Mouse (Mus musculus) neutrophil, adult 83 days (primary cell): ENCODE measurements around the gene Sik3. TPM values are rescaled to one million over a fixed set of nuclear protein-coding genes. Genes with fewer than 3 reads are reported as not detected.

Source experiments
- total RNA-seq, 2 experiments: library from RNA; stranded (reverse); gene quantifications; one replicate each; pipeline ENCODE4 v1.2.4; 2023

The Sik3 gene
- total RNA-seq: 10 to 100 TPM; 50.4 to 52.8 TPM

GRCm38 (mm10) chr9:46012091-46013008 is at the start of gene Sik3, which contains the start of gene Pafah1b2:
Gene Sik3 (plus strand): TSS chr9:46012820.
Gene Pafah1b2 (minus strand): TSS chr9:46012690.

GRCm38 (mm10) chr9:46228491-46228890 is 215.9 kb downstream of the Sik3 start, which contains the start of gene Apoa1:
Gene Apoa1 (plus strand): TSS chr9:46228580.

GRCm38 (mm10) chr9:46235596-46235648 is 222.8 kb downstream of the Sik3 start, which contains the start of gene Apoc3:
Gene Apoc3 (minus strand): TSS chr9:46235636.

GRCm38 (mm10) chr9:46240526-46241153 is 228.0 kb downstream of the Sik3 start, which contains the start of gene Apoa4:
Gene Apoa4 (plus strand): TSS chr9:46240696.

GRCm38 (mm10) chr9:46268343-46268873 is 255.8 kb downstream of the Sik3 start, which contains the start of gene Apoa5:
Gene Apoa5 (plus strand): TSS chr9:46268633.

GRCm38 (mm10) chr9:46272677-46273454 is 260.2 kb downstream of the Sik3 start, which contains the start of gene Zpr1:
Gene Zpr1 (plus strand): TSS chr9:46273064.

Other genes starting within 250 kb of the Sik3 start
- gene Cep164, start 184.1 kb upstream of the Sik3 start, total RNA-seq: 10 to 100 TPM; 19.0 to 23.4 TPM
- gene Bace1, start 174.2 kb upstream of the Sik3 start, total RNA-seq: 10 to 100 TPM; 13.7 to 15.6 TPM
- gene Pcsk7, start 106.3 kb upstream of the Sik3 start, total RNA-seq: 10 to 100 TPM; 48.0 to 61.4 TPM
- gene Rnf214, start 105.9 kb upstream of the Sik3 start, total RNA-seq: 10 to 100 TPM; 30.2 to 32.8 TPM
- gene Tagln, start 76.8 kb upstream of the Sik3 start, total RNA-seq: under 1 TPM; 0.31 to 0.77 TPM
- gene Sidt2, start 57.6 kb upstream of the Sik3 start, total RNA-seq: 100 to 1,000 TPM; 176 to 188 TPM
- 10 to 100 TPM; 51.8 to 52.0 TPM for gene Pafah1b2, start 130 bp upstream of the Sik3 start, total RNA-seq
- not detected for gene Apoa1, start 215.8 kb downstream of the Sik3 start, total RNA-seq
- not detected for gene Apoc3, start 222.8 kb downstream of the Sik3 start, total RNA-seq
- gene Apoa4, start 227.9 kb downstream of the Sik3 start, total RNA-seq: not detected